Mouse (Mus musculus) olfactory bulb, adult 2 months (tissue): ENCODE measurements around the gene Gsdmc3.
"Not testable (repeated sequence)": the region's sequence is repeated elsewhere in the genome, so short reads cannot be mapped to it uniquely, and the experiment has no call there.

Experiments used
- CTCF ChIP-seq: fragments of 200-500 bp; IDR thresholded peaks from 2 replicates; pipeline ENCODE4 v1.5.1; 2012; ENCODE audit warnings: low read depth, mild to moderate bottlenecking, low read length, moderate library complexity; ENCODE audit not compliant: insufficient read depth
- POLR2A ChIP-seq: fragments of 200-500 bp; IDR thresholded peaks from 2 replicates; pipeline ENCODE4 v1.6.1; 2012; ENCODE audit warnings: mild to moderate bottlenecking, low read depth, low read length, moderate library complexity; ENCODE audit not compliant: insufficient read depth

DNA sequence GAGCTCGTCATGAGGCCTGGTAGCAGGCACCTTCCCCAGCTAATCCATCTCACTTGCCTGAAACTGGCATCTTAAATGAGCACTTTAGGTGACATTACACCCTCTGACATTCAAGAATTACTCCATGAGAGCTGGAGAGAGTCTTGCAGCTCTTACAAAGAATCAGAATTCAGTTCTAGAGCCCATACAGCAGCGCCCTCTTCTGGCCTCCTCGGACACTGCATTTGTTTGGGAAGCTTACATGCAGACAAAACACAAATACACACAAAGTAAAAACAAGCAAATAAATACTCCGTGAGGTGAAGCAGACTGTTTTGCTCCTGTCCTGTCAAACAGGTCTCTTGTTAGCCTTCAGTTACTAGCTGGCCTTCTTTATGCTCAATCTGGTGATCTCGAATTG, 16.4 kb downstream of the Gsdmc3 start:
- not testable (repeated sequence) for TF ChIP-seq CTCF, POLR2A
